Mouse (Mus musculus) myocyte (in vitro differentiated cells): ENCODE results near the gene Ada.

Source experiments
- CEBPB ChIP-seq: IDR thresholded peaks from 2 replicates; pipeline ENCODE4 v1.6.1; 2011; ENCODE audit warnings: mild to moderate bottlenecking, moderate library complexity; ENCODE audit not compliant: poor library complexity, insufficient read depth, severe bottlenecking
- E2F4 ChIP-seq: IDR thresholded peaks from one replicate; pipeline ENCODE4 v1.6.1; 2011; ENCODE audit warnings: mild to moderate bottlenecking, control low read depth, moderate library complexity; ENCODE audit not compliant: insufficient read depth
- POLR2A ChIP-seq: IDR thresholded peaks from one replicate; pipeline ENCODE4 v1.6.1; 2011; ENCODE audit warnings: low read depth, mild to moderate bottlenecking, control low read depth, moderate library complexity; ENCODE audit not compliant: insufficient read length
- POLR2AphosphoS2 ChIP-seq: IDR thresholded peaks from one replicate; pipeline ENCODE4 v1.6.1; 2011; ENCODE audit warnings: low read depth, control low read depth; ENCODE audit not compliant: insufficient read length
- SRF ChIP-seq: IDR thresholded peaks from one replicate; pipeline ENCODE4 v1.6.1; 2011; ENCODE audit warnings: low read depth; ENCODE audit not compliant: control insufficient read depth, insufficient read length
- USF1 ChIP-seq: IDR thresholded peaks from one replicate; pipeline ENCODE4 v1.6.1; 2011; ENCODE audit warnings: low read depth, mild to moderate bottlenecking, control low read depth, moderate library complexity

DNA sequence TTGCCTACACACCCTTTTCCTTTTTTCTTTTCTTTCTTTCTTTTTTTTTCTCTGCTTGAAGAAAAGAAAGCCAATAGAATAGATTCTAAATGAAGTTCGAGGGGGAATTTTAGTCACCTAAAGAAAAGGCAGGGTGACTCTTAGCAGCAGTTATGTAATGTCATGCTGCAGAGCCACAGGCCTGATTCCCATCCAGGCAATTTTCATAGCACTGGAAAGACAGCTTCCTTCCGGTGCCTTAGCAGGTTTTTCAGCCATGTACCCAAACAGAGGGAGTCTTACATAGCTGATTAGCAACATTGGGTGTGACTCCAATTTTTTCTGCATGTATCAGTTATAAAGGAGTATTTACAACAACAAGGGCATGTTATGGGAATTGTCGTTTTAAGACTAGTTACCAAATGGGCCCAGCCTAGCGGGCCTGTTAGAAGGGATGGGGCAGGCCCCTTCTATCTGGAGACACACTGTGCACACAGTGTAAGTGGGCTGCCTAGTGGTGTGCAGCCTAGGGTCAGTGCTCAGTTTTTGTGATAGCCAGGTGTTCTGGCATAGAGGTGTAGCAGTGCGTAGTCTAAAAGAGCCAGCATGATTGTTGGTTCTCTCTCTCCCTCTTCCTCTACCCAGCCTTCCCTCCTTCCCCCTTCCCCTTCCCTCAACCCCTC, 46.3 kb downstream of the Ada start:
- TF ChIP-seq POLR2A (no peak), E2F4 (no peak), CEBPB (no peak), USF1 (no peak), POLR2AphosphoS2 (no peak), SRF (no peak)
